Mouse (Mus musculus) erythroblast, embryonic 14.5 days (primary cell): ENCODE data around the gene Dnajb14.

Source experiments
- GATA1 ChIP-seq: IDR thresholded peaks from 2 replicates; pipeline ENCODE4 v1.6.1; 2012; ENCODE audit warnings: low read length, inconsistent platforms, mixed read lengths
- TAL1 ChIP-seq: IDR thresholded peaks from 3 replicates; pipeline ENCODE4 v1.6.1; 2012; ENCODE audit warnings: low read length, inconsistent platforms, mixed read lengths

GRCm38 (mm10) chr3:137864988-137865982 lies 2.2 kb upstream of the Dnajb14 start:
- no peak for TF ChIP-seq TAL1
- TF ChIP-seq GATA1, result no peak
